15 mouse cellular contexts compared by ENCODE assay signal in genomic region chr5:113293446-113293845, GRCm38 (mm10). TPM values are rescaled to one million over a fixed set of nuclear protein-coding genes. Genes with fewer than 3 reads are reported as not detected.
"Had no signal": no experiment of that assay in that cellular context is flagged by ENCODE, and none has a peak within 500 bp of the region (broad histone marks: within the 10 kb centered on the region; RNA-seq: fewer than 3 reads in every experiment).

No protein-coding gene starts in this region.

- ATAC-seq: lung, postnatal 0 days had no signal

- DNase-seq: kidney, adult 2 months; layer of hippocampus, adult 9-11 months; layer of hippocampus, postnatal 36 days; lung, adult 2 months; lung, postnatal 4 days; midbrain, embryonic 14.5 days; retina, postnatal 1 day; thymus, postnatal 36 days had no signal

- H3K27ac ChIP-seq: kidney, embryonic 15.5 days; limb, embryonic 13.5 days; liver, embryonic 15.5 days; midbrain, embryonic 10.5 days; neural tube, embryonic 13.5 days had no signal

- H3K4me3 ChIP-seq: kidney, embryonic 15.5 days; limb, embryonic 13.5 days; liver, embryonic 15.5 days; midbrain, embryonic 10.5 days; neural tube, embryonic 13.5 days had no signal

RNA-seq across cellular contexts. Expression of gene Sgsm1, which starts 17.1 kb away (rescaled TPM):
- total RNA-seq: megakaryocyte, adult 5-6 weeks had no signal
